Mouse (Mus musculus): ENCODE data around the gene Hrct1.

The Hrct1 gene

DNA sequence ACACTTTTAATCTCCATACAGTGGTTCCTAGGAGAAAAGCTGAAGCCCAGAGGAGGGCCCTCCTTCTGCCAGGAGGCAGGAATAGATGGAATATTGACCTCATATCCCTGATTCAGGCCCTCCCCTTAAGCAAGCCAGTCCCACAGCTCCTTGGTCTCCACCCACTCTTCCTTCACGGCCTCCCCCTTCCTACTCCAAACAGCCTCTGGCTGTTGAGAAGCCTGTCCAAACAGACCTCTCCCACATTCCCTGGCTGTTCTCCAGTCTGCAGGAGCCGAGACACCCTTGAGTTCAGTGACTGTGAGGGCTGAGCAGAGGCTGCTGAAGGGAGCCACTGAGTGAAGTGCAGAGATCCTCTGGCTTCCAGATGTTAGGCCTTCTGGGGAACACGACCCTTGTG lies at the start of gene Hrct1:
Gene Hrct1, plus strand, starts transcription at position 194 of the 400 bp plus-strand sequence.
- DNase-seq (ENCODE audit: inconsistent age in 2 of 2, low spot score in 1 of 2), result peak; percentile 72 to 81

DNA sequence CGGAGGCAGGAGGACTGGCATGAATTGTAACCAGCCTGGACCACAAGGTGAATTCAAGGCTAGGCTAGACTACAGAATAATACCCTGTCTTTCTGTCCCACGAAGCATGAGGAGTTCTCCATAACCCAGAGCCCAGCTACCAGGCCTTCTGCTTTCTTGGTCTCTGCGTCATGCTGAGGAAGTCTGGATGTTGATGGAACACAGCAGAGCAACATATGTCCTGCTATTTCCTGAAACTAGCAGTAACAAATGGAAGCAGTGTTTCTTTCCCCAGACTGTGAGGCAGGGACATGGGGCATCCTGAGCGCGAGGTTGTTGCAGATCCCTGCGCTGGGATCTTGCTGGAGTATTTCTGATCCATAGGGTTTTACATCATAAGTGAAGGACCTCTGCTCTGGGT lies 48.4 kb upstream of the Hrct1 start:
- no peak for DNase-seq (ENCODE audit: inconsistent age in 2 of 2, low spot score in 1 of 2)

DNA sequence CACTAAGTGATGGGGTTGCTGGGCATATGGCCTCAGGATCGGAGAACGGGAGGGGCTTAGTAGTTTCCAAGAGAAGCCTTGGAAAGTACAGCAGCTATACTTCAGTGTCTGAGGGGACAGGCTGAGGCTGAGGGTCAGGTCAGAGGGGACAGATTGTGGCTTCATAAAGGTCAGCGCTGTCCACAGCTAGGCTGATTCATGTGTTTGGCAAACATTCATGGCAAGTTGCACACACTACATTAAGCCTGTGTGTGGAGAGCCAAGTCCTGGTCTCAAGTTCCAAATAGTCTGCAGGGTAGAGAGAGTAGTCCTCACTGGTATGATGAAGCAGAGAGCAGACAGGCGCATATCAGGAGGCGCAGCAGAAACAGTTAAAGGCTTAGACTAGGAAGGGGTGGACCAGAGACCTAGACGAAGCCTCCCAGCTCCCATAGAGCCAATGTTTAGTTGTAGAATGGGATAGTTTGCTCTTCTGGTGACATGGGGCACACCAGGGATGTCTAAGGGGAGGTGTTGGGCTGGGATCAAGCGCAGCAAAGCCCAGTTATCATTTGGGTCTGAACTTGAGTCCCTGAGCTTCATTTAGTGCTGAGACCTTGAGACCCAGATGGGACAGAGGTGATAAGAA lies 47.5 kb upstream of the Hrct1 start:
- peak; percentile 80 to 89 for DNase-seq (ENCODE audit: inconsistent age in 2 of 2, low spot score in 1 of 2)

DNA sequence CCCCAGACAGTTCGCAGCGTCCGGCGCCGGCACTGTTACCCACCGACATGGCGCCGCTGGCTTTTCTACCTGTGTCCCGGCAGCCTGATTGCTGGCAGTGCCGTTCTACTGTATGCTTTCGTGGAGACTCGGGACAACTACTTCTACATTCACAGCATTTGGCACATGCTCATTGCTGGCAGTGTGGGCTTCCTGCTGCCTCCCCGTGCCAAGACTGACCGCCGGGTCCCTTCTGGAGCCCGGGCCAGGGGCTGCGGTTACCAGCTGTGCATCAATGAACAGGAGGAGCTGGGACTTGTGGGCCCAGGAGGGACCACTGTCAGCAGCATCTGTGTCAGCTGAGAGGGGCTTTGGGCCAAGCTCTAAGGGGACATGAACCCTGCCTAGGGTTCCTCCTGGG lies 37.0 kb upstream of the Hrct1 start:
- no peak for DNase-seq (ENCODE audit: inconsistent age in 2 of 2, low spot score in 1 of 2)

DNA sequence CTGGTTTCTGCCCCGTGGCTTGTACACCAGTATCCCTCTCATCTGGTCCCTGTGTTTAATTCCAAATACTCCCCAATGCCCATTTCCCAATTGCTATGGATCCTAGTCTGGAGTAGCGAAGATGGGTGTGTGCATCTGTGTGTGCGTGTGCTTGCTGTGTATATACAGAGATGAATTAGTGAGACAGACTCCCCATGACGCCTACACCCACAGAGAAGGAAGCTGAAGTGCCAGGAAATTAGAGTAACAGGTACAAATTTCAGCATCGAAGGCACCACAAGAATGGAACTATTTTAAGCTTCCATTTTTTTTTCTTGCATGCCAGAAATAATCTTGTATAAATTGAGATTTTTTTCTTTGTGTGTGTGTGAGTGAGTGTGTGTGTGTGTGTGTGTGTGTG lies 36.0 kb upstream of the Hrct1 start:
- no peak for DNase-seq (ENCODE audit: inconsistent age in 2 of 2, low spot score in 1 of 2)

DNA sequence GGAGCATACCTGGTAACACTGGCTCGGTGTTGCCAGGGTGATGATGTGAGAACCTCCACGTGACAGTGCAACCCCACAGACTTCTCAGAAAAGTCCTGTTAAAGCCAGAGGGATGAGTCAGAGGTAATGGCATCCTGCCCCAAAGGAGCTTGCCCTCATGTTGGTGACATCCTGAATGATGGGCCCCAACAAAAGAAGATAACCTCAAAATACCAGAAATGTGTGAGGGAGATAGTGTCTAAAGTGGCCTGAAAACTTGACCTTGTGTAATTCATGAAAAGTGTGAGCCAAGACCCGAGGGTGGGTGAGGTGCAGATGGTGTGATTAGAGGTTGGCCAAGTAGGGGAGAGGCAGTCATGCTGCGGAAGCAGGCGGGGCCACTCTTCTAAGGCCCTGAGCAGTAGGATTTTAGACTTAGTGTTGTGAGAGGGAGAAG lies 33.2 kb upstream of the Hrct1 start:
- peak; percentile 60 to 91 for DNase-seq (ENCODE audit: inconsistent age in 2 of 2, low spot score in 1 of 2)

DNA sequence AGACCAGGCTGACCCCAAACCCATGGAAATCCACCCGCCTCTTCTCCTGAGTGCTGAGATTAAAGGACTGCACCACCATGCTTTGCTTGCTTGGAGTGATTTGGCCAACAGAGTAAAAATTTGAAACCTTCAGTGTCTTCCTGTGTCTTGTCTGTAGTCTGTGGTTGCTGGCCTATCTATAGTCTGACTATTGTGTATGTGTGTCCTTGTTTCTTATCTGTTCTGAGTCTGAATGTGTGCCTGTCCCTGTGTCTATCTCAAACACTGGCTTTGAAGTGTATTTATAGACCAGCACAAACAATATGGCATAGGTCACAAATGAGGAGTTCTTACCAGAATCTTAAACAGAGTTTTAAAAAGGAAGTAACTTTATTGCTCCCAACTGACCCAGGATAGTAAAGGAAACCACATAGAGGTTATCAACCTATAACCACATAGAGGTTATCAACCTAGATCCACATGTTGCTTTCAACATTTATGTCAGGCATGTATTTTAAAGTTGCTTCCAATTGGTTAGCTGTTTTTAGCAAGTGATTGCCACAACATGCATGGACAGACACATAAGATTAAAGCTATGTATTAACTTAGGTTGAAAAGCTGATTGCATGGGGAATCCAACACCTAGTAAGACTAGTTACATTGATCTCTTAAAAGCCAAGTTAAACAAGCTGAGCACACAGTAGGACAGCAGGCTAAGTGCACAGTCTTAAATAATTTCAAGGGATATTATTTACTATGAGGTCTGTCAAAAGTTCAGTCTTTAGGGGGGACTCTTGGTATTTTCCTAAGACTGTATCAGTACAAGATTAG lies 32.3 kb upstream of the Hrct1 start:
- DNase-seq (ENCODE audit: inconsistent age in 2 of 2, low spot score in 1 of 2), result no peak

DNA sequence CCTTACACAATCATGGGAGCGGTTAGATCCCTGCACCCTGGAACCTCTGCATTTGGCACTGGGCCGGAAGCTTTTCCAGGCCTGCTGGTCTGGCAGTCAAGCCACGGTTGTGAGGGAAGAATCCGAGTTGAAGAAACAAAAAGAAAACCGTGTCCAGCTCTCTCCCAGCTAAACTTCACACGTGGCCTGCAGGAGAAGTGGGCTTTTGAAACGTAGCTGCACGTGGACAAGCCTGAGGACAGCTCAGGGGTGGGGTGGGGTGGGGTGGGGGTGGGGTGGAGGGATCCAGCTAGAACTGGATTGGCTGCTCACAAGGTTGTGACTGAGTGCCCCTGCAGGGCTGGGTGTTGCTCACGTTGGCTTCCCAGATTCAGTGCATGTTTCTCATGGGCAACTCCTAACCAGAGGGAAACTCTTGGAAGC lies 31.7 kb upstream of the Hrct1 start:
- DNase-seq (ENCODE audit: inconsistent age in 2 of 2, low spot score in 1 of 2), result peak in 1 of 2 experiments; percentile 67

DNA sequence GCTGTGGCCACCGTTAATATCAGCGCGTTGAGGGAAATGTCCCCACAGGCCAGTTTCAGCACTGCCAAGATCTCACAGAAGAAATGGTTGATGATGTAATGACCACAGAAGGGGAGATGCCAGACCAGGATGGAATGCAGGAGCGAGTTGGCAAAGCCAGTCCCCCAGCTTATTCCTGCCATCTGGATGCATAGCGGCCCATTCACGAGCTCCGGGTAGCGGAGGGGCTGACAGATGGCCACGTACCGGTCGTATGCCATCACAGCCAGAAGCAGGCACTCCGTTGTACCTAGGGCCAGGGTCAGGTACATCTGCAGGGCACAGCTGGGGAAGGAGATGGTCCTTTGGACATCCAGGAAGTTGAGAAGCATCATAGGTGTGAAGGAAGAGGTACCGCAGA lies 30.4 kb upstream of the Hrct1 start:
- DNase-seq (ENCODE audit: inconsistent age in 2 of 2, low spot score in 1 of 2), result no peak

DNA sequence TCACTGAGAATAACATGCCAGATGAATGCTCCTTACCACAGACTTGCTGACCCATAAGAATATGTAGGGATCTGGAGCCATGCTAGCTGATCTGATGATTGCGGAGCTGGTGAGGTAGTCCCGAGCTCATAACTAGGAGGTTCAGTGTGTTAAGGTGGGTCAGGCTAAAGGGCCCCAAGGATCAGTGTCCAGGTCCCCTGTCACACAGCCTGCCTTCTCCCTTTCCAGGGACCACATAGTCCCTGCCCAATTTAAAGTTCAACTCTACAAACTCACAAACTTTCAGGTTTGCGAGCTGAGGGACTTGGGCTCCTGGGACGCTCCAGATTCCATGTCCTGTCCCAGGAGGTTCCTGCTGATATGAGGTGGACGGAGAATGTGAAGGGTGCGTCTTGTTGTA lies 26.3 kb upstream of the Hrct1 start, which contains the start of gene Olfr70:
Gene Olfr70, minus strand, starts transcription at position 101 of the 400 bp plus-strand sequence.
- no peak for DNase-seq (ENCODE audit: inconsistent age in 2 of 2, low spot score in 1 of 2)

DNA sequence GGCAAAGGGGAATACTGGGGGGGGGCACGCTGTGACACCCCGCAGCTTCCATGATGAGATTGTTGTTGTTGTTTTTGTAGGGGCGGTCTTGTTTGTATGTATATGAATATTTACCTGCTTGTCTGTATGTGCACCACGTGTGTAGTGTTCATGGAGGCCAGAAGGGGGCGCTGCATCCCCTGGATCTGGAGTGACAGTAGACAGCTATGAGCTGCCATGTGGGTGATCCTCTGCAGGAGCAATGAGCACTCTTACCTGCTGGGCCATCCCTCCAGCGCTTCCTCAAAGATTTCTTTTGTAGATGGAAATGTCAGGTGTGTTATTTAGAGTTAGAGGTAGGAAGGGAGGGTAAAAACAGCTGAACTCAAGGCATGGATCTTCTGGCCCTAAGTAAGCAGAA lies 23.5 kb upstream of the Hrct1 start:
- no peak for DNase-seq (ENCODE audit: inconsistent age in 2 of 2, low spot score in 1 of 2)

DNA sequence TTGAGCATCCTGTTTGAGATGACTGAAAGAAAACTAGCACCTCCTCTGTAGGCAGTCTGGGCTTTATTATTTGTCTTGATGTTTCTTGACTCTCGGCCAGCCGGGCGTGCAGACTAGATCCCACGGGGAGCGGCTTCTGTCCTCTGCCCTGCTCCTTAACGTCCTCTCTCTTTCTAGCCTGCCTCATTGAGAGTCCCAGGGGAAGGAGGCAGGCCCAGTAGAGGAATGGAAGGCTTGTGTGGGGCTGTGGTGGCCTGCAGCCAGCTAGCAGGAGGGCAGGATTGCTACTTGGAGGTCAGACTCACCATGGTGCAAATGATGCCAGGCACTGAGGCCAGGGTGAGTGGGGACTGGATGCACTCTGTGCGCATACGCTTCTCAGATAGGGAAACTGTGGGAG lies 23.1 kb upstream of the Hrct1 start:
- peak in 1 of 2 experiments; percentile 57 for DNase-seq (ENCODE audit: inconsistent age in 2 of 2, low spot score in 1 of 2)

DNA sequence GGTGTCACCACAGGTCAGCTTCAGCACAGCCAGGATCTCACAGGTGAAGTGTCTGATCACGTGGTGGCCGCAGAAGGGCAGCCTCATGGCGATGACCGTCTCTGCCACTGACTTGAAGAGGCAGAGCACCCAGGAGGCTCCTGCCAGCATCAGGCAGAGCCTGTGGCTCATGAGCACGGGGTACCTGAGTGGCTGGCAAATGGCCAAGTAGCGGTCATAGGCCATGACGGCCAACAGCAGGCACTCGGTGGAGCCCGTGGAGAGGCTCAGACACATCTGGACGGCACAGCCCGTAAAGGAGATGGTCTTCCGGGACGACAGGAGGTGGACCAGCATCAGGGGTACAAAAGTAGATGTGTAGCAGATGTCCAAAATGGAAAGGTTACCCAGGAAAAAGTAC lies 21.0 kb upstream of the Hrct1 start:
- DNase-seq (ENCODE audit: inconsistent age in 2 of 2, low spot score in 1 of 2), result no peak

DNA sequence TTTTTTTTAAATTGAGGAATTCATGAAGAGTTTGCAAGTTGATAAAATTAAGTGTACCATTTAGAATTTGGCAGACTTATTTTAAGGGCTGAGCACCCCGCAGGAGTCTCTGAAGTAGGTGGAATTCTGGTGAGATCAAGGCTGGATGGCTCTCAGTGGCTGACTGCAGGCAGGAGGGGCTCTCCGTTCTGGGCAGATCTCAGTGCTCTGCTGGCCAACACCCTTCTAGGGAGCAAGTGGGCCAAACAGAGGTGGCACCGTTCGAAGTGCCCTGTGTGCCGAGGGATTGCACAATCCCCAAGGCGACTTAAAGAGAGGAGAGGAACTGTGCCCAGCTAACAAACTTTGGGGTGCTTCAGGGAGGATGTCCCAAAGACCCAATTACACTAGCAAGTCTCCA lies 17.1 kb upstream of the Hrct1 start, which contains the start of gene Olfr71:
Gene Olfr71, minus strand, starts transcription at position 387 of the 400 bp plus-strand sequence.
- DNase-seq (ENCODE audit: inconsistent age in 2 of 2, low spot score in 1 of 2), result no peak

DNA sequence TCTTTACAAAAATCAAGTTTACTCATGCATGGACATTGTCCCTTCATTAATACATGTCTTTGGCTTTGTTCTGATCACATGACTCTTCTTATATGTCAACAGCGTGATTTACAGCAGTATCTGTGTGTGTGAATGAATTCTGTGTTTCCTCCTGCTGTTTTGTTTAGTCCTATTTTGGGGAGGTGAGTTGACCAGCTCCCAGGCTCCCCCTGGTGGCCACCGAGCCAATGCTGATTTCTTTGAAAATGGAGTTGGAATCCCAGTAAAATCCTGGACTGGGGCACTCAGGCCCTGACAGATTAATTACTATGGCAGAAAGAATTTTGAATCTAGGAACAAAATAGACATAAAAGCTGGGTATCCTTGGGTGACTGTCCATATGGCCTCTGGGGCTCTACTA lies 15.2 kb upstream of the Hrct1 start:
- peak; percentile 72 to 93 for DNase-seq (ENCODE audit: inconsistent age in 2 of 2, low spot score in 1 of 2)

DNA sequence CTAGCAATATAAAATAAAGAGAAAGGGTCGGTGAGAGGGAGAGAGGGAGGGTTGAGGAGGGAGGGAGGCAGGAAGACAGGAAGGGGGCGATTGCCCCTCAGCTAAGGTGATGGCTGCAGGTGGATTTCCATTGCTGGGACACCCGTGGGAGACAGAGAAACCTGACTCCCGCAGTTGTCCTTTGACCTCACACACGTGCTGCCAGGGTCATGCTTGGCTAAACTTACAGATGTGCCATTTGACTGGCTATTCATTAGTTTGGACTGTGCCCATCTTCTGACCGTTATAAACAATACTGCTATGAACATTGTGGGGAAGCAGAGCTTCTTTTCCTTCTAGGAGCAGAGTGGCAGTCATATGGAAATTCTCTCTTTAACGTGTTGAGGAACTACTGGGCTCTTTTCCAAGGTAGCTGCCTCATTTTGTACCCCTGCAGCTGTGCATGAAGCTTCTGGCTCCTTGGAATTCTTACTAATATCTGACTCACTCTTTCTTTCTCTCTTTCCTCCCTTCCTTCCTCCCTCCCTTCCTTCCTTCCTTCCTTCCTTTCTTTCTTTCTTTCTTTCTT lies 13.3 kb upstream of the Hrct1 start:
- no peak for DNase-seq (ENCODE audit: inconsistent age in 2 of 2, low spot score in 1 of 2)

DNA sequence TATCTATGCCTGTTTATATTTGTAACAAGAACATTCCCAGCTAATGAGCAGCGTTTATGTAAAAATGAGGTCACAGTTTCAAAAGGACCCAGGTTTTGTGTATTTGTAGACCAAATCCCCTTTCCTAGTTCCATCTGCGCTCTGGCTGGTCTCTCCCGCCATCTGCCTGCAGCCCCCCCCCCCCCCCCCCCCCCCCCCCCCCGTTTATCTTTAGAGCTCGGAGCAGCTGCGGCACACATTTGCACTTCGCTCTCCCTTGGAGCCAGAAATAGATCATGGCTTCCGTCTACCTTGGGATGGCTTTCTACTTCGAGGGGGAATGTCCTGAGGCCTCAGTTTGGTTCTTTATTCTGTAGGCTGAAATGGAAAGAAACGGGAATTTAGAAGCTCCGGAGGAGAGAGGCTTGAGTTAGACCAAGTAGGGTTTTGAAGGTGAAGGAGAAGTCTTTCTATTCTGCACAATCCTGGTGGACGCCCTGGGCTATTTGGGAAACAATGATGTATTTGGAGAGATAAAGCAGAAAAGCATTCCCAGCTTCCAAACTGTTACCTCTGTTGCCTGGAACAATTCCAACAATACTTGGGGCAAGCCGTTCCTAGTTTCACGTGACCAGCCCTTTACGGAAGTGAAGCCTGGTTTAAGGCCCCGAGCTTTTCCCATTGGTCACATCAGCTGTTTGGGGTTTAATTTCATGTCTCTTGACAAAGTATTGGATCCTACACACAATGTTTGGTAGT lies 6.3 kb upstream of the Hrct1 start:
- DNase-seq (ENCODE audit: inconsistent age in 2 of 2, low spot score in 1 of 2), result no peak

DNA sequence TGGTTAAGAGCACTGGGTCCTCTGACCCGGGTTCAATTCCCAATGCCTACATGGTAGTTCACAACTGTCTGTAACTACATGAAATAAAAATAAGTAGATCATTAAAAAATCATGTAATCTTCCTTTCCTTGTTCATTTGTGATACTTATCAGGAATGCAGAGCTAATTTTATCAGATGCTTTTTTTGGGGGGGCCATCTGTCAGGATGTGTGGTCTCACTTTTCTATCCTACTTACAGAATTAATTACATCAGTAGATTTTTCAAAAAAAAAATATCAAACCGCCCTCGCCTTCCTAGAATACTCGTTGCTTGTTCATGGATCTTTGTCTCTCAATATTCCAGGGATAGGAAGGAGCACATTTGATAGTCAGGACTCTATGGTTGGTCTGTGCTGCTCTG lies 4.8 kb upstream of the Hrct1 start:
- DNase-seq (ENCODE audit: inconsistent age in 2 of 2, low spot score in 1 of 2), result no peak

DNA sequence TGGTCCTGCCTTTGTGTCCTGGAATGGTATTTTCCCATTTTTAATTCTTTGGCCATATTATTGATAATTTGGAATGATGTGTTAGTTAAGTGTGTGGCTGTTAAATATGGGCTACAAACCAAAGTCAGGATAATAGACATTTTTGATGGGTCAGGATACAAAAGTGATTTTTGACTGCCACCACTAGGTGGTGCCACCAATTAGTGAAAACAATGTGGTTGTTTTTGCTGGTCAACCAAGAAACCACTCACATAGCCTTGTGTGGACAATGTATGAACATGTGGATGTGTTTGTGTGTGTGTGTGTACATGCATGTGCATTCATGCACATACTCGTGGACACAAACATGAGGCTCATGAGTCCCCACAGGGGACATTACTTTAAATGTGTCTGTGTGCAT lies 2.2 kb upstream of the Hrct1 start:
- DNase-seq (ENCODE audit: inconsistent age in 2 of 2, low spot score in 1 of 2), result peak in 1 of 2 experiments; percentile 81

DNA sequence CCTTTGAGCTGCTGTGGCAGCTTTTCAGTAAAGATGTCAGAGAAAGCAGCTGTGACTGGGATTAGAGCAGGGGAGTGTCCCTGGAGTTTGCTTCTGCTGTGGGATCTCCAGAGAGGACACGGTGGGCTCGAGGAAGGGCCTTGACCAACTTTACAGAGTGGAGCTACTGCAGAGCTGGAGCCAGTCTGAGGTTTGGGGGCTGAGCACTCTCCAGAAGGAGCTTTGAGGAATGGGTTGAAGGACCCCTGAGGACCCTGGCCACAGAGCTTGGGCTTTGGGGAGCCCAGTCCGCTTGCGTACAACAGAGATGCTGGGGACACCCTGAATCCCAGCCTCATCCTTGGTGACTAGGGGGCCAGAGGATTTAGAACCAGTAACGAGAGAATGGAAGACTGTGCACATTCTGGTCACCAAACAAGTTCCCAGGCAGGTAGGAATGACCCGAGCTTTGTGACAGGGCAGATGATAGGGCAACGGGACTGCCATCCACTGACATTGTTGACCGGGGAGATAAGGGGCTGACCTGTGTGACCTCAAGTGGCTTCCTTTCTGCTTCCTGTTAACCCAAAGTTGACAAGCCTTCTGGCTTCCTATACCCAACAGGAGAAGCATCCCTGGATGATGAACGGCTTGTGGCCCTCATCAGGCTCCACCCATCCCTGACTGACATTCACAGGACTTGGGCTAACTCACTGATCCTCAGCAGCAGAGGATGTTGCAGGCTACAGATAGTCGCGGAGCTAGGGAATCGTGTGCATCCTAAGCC lies 577 bp upstream of the Hrct1 start:
- peak in 1 of 2 experiments; percentile 35 for DNase-seq (ENCODE audit: inconsistent age in 2 of 2, low spot score in 1 of 2)
